Mouse (Mus musculus): Measurements from ENCODE around the gene Gm30083. TPM values are rescaled to one million over a fixed set of nuclear protein-coding genes. Genes with fewer than 3 reads are reported as not detected.

Gm30083 gene
- polyA plus RNA-seq, 3 experiments from 2014 or later = not detected

- no peak for ATAC-seq
These were observed 56.1 kb downstream of the Gm30083 start for GRCm38 (mm10) chr14:33958841-33959240.

GRCm38 (mm10) chr14:33958186-33958585, 56.8 kb downstream of the Gm30083 start:
- no peak for ATAC-seq

- no peak for ATAC-seq
These were observed 58.9 kb downstream of the Gm30083 start for GRCm38 (mm10) chr14:33956055-33956454.

GRCm38 (mm10) chr14:33953761-33954160, 61.2 kb downstream of the Gm30083 start, which contains the start of gene Rbp3:
Rbp3 (plus strand) TSS chr14:33954003.
- ATAC-seq = no peak

GRCm38 (mm10) chr14:33952233-33952981, 62.6 kb downstream of the Gm30083 start:
- ATAC-seq = no peak

GRCm38 (mm10) chr14:33946125-33946524, 68.9 kb downstream of the Gm30083 start:
- no peak for ATAC-seq

GRCm38 (mm10) chr14:33942222-33942621, 72.8 kb downstream of the Gm30083 start:
- no peak for ATAC-seq

GRCm38 (mm10) chr14:33940739-33941138, 74.2 kb downstream of the Gm30083 start, which contains the start of gene Gdf2:
Gdf2 (plus strand) TSS chr14:33941039.
- no peak for ATAC-seq

- no peak for ATAC-seq
These were observed 75.9 kb downstream of the Gm30083 start for GRCm38 (mm10) chr14:33939117-33939516.

Other genes starting within 250 kb of the Gm30083 start
- gene Gdf10, start 91.6 kb downstream of the Gm30083 start, polyA plus RNA-seq (2017; shearing (Covaris generic)) = not detected
- gene Gdf2, start 74.1 kb downstream of the Gm30083 start, polyA plus RNA-seq (2017; shearing (Covaris generic)) = not detected
- gene Rbp3, start 61.2 kb downstream of the Gm30083 start, polyA plus RNA-seq (2017; shearing (Covaris generic)) = not detected
- gene Zfp488, start 36.4 kb downstream of the Gm30083 start, polyA plus RNA-seq (2017; shearing (Covaris generic)) = not detected
- not detected for gene Gm5460, start 1.6 kb upstream of the Gm30083 start, polyA plus RNA-seq (2017; shearing (Covaris generic))
- gene Antxrl, start 37.5 kb upstream of the Gm30083 start, polyA plus RNA-seq (2017; shearing (Covaris generic)) = not detected
- not detected for gene Anxa8, start 70.8 kb upstream of the Gm30083 start, polyA plus RNA-seq (2017; shearing (Covaris generic))
- not detected for gene A630023A22Rik, start 87.6 kb upstream of the Gm30083 start, polyA plus RNA-seq (2017; shearing (Covaris generic))
- not detected for gene Npy4r, start 137.3 kb upstream of the Gm30083 start, polyA plus RNA-seq (2017; shearing (Covaris generic))
- under 1 TPM in 1 of 3 experiments, not detected in 2; 0.12 TPM for gene Gprin2, start 186.5 kb upstream of the Gm30083 start, polyA plus RNA-seq (2017; shearing (Covaris generic))
- gene Syt15, start 204.4 kb upstream of the Gm30083 start, polyA plus RNA-seq (2017; shearing (Covaris generic)) = under 1 TPM in 1 of 3 experiments, not detected in 2; 0.31 TPM